Mouse (Mus musculus) adrenal gland, postnatal 10 days (tissue): ENCODE measurements at regions not wholly inside any gene's neighbourhood (a gene's known extent, or its start where the extent isn't known, plus 50 kb on each side); places are given as distances from the start of the nearest gene placed in this dataset.

Source experiments
- DNase-seq: peaks from one replicate; pipeline ENCODE4 v3.0.0; 2021; ENCODE audit warnings: mixed read lengths

GRCm38 (mm10) chr5:113408588-113408987 is 51.5 kb downstream of the Aym1 start:
- no peak for DNase-seq

DNA sequence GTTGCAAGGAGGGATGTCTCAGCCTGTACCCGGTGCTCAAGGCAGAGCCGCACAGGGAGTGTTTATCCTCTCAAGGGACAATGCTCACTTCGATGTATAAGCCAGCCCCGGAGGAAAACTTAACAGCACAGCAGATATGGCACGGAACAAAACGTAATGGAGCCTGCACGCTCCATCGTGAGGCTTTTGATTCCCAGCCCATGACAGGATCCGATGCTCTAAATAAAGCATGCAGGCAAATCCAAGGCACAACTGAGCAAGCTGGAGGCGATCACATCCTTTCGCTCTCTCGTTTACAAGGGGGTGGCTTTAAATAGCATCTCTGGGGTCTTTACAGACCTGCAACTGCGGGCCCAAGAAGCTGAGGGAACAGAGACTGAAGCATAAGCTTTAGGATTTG is 53.9 kb downstream of the Aym1 start:
- DNase-seq = no peak

- peak; percentile 48 for DNase-seq
These were observed 57.5 kb downstream of the Aym1 start for GRCm38 (mm10) chr5:113414639-113415038.

DNA sequence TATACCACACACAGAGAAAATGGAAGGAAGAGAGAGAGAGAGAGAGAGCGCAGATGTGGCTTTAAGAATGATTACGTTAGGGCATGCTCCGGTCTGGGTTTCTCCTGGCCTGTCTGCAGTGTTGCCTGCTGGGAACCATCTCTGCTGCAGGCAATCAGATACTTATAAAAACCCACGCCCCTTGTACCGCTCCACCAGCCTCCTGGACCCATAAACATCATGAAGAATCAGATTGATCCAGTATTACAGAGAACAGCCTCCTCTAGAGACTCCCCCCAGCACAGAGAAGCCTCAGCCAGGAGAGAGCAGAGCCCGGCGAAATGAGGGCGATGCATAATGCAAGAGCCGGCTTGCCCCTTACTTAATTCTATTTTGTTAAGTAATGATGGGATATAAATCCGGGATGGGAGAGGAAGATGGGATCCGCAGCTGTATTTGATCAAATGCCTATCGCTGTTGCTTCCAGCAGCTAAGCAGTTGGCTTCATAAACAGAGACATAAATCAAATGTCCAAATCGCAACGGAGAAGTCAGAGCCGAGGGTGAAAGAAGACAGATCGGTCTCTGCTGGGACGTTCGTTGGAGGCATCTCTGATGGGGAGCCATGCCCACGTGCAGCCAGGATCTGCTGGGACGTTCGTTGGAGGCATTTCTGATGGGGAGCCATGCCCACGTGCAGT is 61.4 kb downstream of the Aym1 start:
- no peak for DNase-seq

GRCm38 (mm10) chr5:113420619-113421018 is 63.5 kb downstream of the Aym1 start:
- no peak for DNase-seq

DNA sequence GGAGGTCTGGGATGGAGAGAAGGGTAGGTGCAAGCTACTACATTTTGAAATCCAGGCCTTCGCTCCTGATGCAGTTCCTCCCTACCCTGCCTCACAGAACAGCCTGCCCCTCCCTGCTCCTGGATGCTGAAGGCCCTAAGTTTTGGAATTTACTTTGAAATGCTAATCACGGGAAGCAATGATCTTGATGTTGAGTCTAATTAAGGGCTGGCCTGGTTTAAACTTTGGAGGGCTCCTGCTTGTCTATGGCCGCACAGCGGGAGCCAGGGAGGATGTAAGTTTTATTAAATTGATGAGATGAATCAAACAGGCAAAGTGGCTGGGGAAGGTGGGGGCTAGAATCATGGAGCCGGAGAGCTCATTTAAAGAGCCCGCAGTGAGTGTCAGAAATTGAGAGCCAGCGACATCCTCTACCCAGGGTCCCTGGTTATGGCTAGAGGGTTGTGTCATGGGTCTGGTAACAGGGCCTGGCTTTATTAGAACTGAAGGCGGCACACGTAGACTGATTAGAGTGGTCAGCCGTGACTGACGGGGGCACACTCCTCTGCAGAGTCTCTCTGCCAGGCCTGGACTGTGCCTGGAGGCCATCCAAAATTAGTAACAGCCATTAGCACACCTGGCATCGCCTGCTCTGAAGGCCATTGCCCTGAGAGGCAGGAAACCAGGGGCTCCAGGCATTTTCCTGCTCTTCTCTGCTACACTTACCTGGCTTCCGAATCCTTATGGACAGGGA is 65.1 kb downstream of the Aym1 start:
- DNase-seq = no peak

GRCm38 (mm10) chr5:113422726-113423110 is 65.6 kb downstream of the Aym1 start:
- no peak for DNase-seq

- DNase-seq = no peak
These were observed 62.4 kb upstream of the Wscd2 start for GRCm38 (mm10) chr5:113427779-113428178.

- no peak for DNase-seq
These were observed 58.8 kb upstream of the Wscd2 start for GRCm38 (mm10) chr5:113431334-113431733.

DNA sequence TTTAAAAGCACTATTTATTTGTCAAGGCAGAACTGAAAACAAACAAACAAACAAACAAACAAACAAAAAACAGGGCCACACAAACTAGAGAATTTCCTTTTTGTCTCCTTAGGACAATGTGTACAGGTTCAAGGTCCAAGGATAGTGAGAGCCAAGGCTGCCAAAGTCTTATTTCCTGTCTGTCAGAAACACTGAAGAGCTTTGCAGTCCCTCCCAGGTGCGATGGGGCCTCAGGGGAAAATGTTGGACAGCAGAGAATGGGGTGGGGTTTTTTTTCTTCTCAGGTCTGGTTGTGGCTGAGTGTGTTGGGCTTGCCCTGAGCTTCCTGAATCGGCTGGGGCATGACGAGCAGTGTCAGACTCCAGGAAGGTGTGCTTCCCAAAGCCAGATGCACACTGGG is 53.1 kb upstream of the Wscd2 start:
- no peak for DNase-seq
